Mouse (Mus musculus) hindbrain, postnatal 0 days (tissue): ENCODE results near the gene Gsta4. TPM values are rescaled to one million over a fixed set of nuclear protein-coding genes. Genes with fewer than 3 reads are reported as not detected.
"Not testable (repeated sequence)": the region's sequence is repeated elsewhere in the genome, so short reads cannot be mapped to it uniquely, and the experiment has no call there.

ENCODE experiments used
- ATAC-seq: fragments of 200-750 bp; cut with Nextera tagmentation; 2 replicates; pipeline ENCODE4 v1.8.0; 2017; ENCODE audit warnings: mild to moderate bottlenecking, moderate TSS enrichment, moderate library complexity
- DNase-seq: peaks from one replicate; pipeline ENCODE4 v3.0.0-alpha.2; 2015; ENCODE audit warnings: low spot score
- H3K27ac ChIP-seq: fragments of 300-500 bp; sonication (generic); 2 replicates; pipeline ENCODE4 v1.5.1; 2014; ENCODE audit warnings: mild to moderate bottlenecking
- H3K27me3 ChIP-seq: fragments of 300-500 bp; sonication (generic); 2 replicates; pipeline ENCODE4 v1.6.1; 2014; ENCODE audit warnings: low read length, mixed read lengths; ENCODE audit not compliant: insufficient read depth
- H3K36me3 ChIP-seq: fragments of 300-500 bp; sonication (generic); 2 replicates; pipeline ENCODE4 v1.6.1; 2014; ENCODE audit warnings: low read length, mixed read lengths; ENCODE audit not compliant: insufficient read depth
- H3K4me1 ChIP-seq: fragments of 300-500 bp; sonication (generic); 2 replicates; pipeline ENCODE4 v1.6.1; 2014; ENCODE audit warnings: antibody characterized with exemption, low read length, mixed read lengths; ENCODE audit not compliant: insufficient read depth
- H3K4me2 ChIP-seq: fragments of 300-500 bp; sonication (generic); 2 replicates; pipeline ENCODE4 v1.6.1; 2014; ENCODE audit warnings: low read depth, mild to moderate bottlenecking, low read length, moderate library complexity, mixed read lengths
- H3K4me3 ChIP-seq: fragments of 300-500 bp; sonication (generic); 2 replicates; pipeline ENCODE4 v1.5.1; 2014; ENCODE audit warnings: low read length
- H3K9ac ChIP-seq: fragments of 300-500 bp; sonication (generic); replicated peaks from 2 replicates; pipeline ENCODE4 v1.6.1; 2014; ENCODE audit warnings: mild to moderate bottlenecking, low read length, moderate library complexity, mixed read lengths
- H3K9me3 ChIP-seq: fragments of 300-500 bp; sonication (generic); 2 replicates; pipeline ENCODE4 v1.6.1; 2016; ENCODE audit warnings: low read length, mixed read lengths
- CTCF ChIP-seq: IDR thresholded peaks from 2 replicates; pipeline ENCODE4 v1.5.1; 2016; ENCODE audit warnings: antibody characterized with exemption, control low read depth, low read depth
- WGBS: fragments of 180-500 bp; shearing (Covaris S2); extraction: QIAGEN DNeasy Blood & Tissue Kit; methylation state at CpG from one replicate; pipeline ENCODE4 v1.1.7; 2014; 5-methylcytosine and 5-hydroxymethylcytosine counted together
- polyA plus RNA-seq: library from polyadenylated mRNA; unstranded; fragments of >200 nt; fragmentation: Nextera tagmentation; extraction: Ambion mirVana; gene quantifications from 2 replicates; pipeline ENCODE4 v1.2.1, GENCODE M21; 2015
- total RNA-seq: library from RNA; depleted of rRNA; stranded (reverse); fragments of >200 nt; gene quantifications from 2 replicates; pipeline ENCODE4 v1.2.3, GENCODE M21; 2014; rRNA removed

Gene Gsta4
- total RNA-seq, result 7.9 and 17.5 TPM in 2 replicates
- polyA plus RNA-seq, result 51.8 and 55.1 TPM in 2 replicates

DNA sequence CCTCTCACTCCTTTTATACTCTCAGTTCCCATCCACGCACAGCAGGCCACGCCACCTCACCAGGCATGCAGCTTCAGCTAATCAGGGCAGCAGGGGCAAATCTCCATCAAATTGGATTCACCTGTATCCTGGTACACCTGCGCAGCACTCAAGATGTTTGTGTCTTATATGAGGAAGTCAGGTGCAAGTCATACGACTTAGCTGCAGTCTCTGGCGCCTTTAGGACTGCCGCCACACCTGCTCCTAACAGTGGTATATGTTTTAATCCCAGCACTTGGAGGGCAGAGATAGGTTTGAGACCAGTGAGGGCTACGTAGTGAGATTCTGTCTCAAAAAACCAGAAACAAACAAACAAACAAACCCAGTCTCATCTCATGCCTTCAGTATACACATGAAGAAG, at the start of gene Gsta4:
Gene Gsta4 (plus strand): TSS at position 301 of the 400 bp plus-strand sequence.
- H3K27ac ChIP-seq, H3K27me3 ChIP-seq, H3K4me2 ChIP-seq, H3K4me1 ChIP-seq, H3K9ac ChIP-seq, ATAC-seq, H3K4me3 ChIP-seq, H3K36me3 ChIP-seq, H3K9me3 ChIP-seq, DNase-seq: not testable (repeated sequence)
- 94% methylated on average over 4 of the region's 7 CpGs for WGBS

DNA sequence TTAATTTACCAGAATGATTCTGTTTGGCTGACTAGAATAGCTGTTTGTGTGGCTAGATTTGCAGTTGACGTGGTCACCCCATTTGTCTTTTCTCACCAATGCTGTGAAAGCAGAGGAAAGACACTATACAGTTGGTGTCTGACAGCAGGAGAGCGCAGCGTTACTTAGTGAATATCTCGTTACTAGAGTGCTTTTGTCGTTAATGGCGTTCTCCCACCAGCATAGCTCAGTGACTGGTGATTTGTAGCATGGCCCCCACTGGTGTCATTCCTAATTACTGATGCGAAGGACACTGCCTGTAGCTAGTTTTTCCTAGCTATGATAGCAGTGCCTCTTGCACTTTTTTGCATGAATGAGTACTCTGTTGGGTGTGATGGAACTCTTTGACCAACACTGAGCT, 46.9 kb upstream of the Gsta4 start:
- Histone ChIP-seq H3K9ac (no peak overlapping the region), H3K4me1 (no peaks in the 10 kb centered on the region), H3K4me2 (no peak overlapping the region), H3K27me3 (no peaks in the 10 kb centered on the region), H3K36me3 (peaks cover 21% of the 10 kb centered on the region), H3K4me3 (no peak overlapping the region), H3K9me3 (no peaks in the 10 kb centered on the region), H3K27ac (no peak overlapping the region)
- no peak for ATAC-seq
- DNase-seq, result no peak
- no peak for TF ChIP-seq CTCF
- WGBS, result 44% methylated on average over 7 of the region's 7 CpGs

GRCm38 (mm10) chr9:78138044-78138676, 44.4 kb upstream of the Gsta4 start:
- H3K27me3 ChIP-seq, result no peaks in the 10 kb centered on the region
- H3K36me3 ChIP-seq, result peaks cover 21% of the 10 kb centered on the region
- no peak overlapping the region for H3K4me2 ChIP-seq
- H3K9me3 ChIP-seq, result no peaks in the 10 kb centered on the region
- ATAC-seq (no peak), DNase-seq (no peak)
- H3K4me3 ChIP-seq, result no peak overlapping the region
- WGBS, result 87% methylated on average over 9 of the region's 9 CpGs
- no peak for TF ChIP-seq CTCF
- H3K9ac ChIP-seq, result no peak overlapping the region
- no peaks in the 10 kb centered on the region for H3K4me1 ChIP-seq
- no peak overlapping the region for H3K27ac ChIP-seq

GRCm38 (mm10) chr9:78139463-78139862, 43.1 kb upstream of the Gsta4 start:
- no peak for ATAC-seq
- DNase-seq, result no peak
- Histone ChIP-seq H3K9me3 (no peaks in the 10 kb centered on the region), H3K9ac (no peak overlapping the region), H3K4me2 (no peak overlapping the region), H3K27me3 (no peaks in the 10 kb centered on the region), H3K4me1 (no peaks in the 10 kb centered on the region), H3K27ac (no peak overlapping the region), H3K36me3 (peaks cover 24% of the 10 kb centered on the region), H3K4me3 (no peak overlapping the region)
- 95% methylated on average over 4 of the region's 4 CpGs for WGBS
- TF ChIP-seq CTCF, result no peak

- peak; percentile 14 for DNase-seq
- H3K9me3 ChIP-seq, result no peaks in the 10 kb centered on the region
- no peaks in the 10 kb centered on the region for H3K4me1 ChIP-seq
- H3K27me3 ChIP-seq, result no peaks in the 10 kb centered on the region
- 50% methylated on average over 4 of the region's 4 CpGs for WGBS
- no peak overlapping the region for H3K4me2 ChIP-seq
- H3K4me3 ChIP-seq, result no peak overlapping the region
- TF ChIP-seq CTCF, result no peak
- ATAC-seq, result peak; percentile 61
- peak overlapping the region; percentile 16; the same call in 1 of the 2 replicates for H3K27ac ChIP-seq
- H3K36me3 ChIP-seq, result peaks cover 27% of the 10 kb centered on the region
- no peak overlapping the region for H3K9ac ChIP-seq
Observed at GRCm38 (mm10) chr9:78146099-78146498, 36.5 kb upstream of the Gsta4 start.

DNA sequence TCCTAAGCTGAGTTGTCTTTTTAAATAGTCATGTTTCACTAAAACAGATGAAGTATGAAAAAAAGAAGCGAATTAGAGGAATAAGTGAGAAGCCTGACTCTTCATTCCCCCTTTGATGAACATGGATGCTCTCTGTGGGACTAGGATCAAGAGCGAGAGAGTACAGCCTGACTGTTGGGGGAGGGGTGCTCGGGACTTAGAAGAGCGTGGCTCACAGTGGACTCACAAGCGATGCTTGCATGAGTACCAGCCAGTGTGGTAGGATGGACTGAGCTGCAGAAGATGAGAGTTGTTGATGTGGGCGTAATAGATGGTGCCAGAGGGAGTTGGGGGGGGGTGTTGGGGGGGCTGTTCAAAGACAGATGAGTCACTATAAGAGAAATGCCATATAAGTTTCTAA, 35.9 kb upstream of the Gsta4 start:
- H3K4me3 ChIP-seq, result no peak overlapping the region
- H3K27ac ChIP-seq, result peak overlapping the region; percentile 16; the same call in 1 of the 2 replicates
- DNase-seq (no peak), ATAC-seq (peak; percentile 54; the same call in 1 of the 2 replicates)
- no peak overlapping the region for H3K4me2 ChIP-seq
- peaks cover 29% of the 10 kb centered on the region for H3K36me3 ChIP-seq
- no peak overlapping the region for H3K9ac ChIP-seq
- WGBS, result 75% methylated on average over 6 of the region's 6 CpGs
- no peaks in the 10 kb centered on the region for H3K4me1 ChIP-seq
- TF ChIP-seq CTCF, result no peak
- no peaks in the 10 kb centered on the region for H3K27me3 ChIP-seq
- H3K9me3 ChIP-seq, result no peaks in the 10 kb centered on the region

DNA sequence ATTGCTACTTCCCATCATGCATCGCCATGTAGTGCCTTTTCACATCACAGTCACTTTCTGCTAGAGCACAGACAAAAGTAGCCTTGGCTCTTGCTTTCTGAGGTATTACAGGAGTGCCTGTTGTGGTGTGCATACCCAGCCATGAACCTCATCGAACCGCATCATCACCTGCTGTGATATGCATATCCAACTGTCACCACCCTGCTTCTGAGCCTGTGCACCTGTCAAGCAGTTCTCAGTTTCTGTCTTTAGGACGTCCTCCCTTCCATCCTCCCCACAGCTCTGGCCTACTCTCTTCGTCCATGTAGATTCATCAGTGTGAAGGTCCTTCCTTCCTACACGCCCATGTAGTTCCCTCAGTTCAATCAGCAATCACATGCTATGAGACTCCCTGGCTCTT, 34.4 kb upstream of the Gsta4 start:
- no peak for TF ChIP-seq CTCF

DNA sequence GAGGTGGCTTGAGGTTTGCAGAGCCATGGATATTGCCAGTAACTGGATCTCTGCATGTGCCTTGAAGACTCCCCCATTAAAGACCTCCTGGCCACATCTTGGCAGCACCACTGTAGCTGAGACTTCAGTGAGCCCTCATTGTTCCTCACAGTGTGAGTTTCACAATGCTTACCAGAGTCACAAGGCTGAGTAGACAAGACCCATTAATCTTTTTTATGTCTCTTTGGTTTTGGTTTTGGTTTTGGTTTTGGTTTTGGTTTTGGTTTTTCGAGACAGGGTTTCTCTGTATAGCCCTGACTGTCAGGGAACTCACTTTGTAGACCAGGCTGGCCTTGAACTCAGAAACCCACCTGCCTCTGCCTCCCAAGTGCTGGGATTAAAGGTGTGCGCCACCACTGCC, 32.8 kb upstream of the Gsta4 start:
- not testable (repeated sequence) for ATAC-seq, H3K4me2 ChIP-seq, DNase-seq, H3K4me1 ChIP-seq, H3K27ac ChIP-seq, H3K27me3 ChIP-seq, H3K9ac ChIP-seq, H3K4me3 ChIP-seq, H3K9me3 ChIP-seq
- peaks cover 26% of the 10 kb centered on the region for H3K36me3 ChIP-seq
- WGBS, result 86% methylated on average over 2 of the region's 2 CpGs

More for the DNA sequence above, 34.4 kb upstream of the Gsta4 start:
- H3K4me1 ChIP-seq, result no peaks in the 10 kb centered on the region
- H3K9me3 ChIP-seq, result no peaks in the 10 kb centered on the region
- no peak overlapping the region for H3K4me3 ChIP-seq
- H3K4me2 ChIP-seq, result no peak overlapping the region
- H3K27ac ChIP-seq, result no peak overlapping the region
- WGBS, result 85% methylated on average over 6 of the region's 6 CpGs
- DNase-seq (no peak), ATAC-seq (no peak)
- H3K27me3 ChIP-seq, result no peaks in the 10 kb centered on the region
- no peak overlapping the region for H3K9ac ChIP-seq
- H3K36me3 ChIP-seq, result peaks cover 22% of the 10 kb centered on the region; the same call in 1 of the 2 replicates
